Mouse (Mus musculus) lung, postnatal 25 days (tissue): ENCODE measurements around the gene Trpc4.
A peak's percentile ranks its signal among the peaks of the same experiment; 100 is the strongest.

Source experiments
- DNase-seq: peaks from one replicate; pipeline ENCODE4 v3.0.0; 2022; ENCODE audit warnings: low spot score

Trpc4 gene

DNA sequence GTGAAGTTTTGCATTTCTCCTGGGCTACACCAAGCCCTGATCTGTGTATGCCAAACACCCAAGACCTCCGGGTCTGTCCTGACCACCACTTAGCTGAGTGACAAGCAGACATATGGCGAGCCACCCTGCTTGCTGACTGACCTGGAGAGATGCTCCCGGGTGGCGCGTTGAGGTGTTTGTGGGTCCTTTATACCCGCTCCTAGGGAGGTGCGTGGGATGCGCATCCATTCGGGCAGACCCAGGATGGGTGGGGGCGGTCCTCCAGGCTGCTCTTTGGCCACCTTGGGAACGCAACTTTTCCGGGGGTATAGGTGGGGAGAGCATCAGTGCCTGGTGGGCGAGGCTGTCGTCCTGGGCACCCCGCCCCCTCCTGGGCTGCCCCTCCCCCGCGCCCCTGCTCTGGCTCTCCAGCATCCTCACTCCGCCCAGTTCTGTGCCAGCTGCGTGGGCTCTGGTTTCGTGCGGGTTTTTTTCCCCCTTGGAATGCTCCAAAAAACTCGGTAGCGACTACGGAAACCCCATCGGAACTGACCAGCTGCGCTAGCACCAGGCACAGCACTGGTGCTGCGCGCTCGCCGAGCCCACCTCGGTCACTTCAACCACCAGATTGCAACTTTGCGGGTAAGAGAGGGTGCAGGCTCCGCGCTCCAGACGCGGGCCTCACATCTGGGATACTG, at the start of gene Trpc4:
Gene Trpc4, plus strand, starts transcription at position 397 of the 677 bp plus-strand sequence.
- DNase-seq = no peak

DNA sequence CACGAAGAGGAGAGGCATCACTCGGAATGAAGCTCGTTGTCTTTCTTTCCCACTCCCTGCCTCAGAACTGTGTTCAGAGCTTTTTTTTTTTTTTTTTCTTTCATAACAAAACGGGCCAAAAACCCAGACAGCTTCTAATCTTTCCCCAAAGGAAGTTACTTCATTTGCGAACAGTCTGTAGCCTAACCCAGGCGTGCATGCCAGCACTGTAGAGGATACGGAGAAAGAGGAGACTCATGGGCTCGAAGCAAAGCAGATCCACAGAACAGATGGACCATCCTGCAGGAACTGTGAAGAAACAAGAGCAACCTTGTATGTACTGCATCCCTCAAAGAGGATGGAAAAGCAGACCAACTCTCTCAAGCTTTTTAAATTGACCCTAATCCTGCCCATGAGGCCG, 44.3 kb upstream of the Trpc4 start:
- DNase-seq = no peak

DNA sequence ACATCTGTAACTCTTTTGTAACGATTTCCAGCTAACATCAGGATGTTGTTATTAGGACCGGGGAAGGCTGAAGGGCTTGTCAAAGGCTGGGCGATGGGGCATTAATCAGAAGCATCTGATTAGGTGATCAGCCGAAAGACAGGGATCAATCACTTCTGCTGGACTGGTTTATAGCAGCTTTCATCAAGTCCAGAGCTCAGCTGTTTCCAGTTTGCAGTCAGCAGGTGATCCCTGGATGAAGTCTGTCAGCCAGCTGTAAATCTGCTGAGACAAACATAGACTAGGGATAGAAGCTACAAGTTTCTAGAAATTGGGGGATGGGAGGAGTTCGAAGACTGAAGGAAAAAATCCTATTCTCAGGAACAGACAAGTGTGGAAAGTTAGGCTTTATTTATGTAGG, 20.5 kb upstream of the Trpc4 start:
- DNase-seq = no peak

DNA sequence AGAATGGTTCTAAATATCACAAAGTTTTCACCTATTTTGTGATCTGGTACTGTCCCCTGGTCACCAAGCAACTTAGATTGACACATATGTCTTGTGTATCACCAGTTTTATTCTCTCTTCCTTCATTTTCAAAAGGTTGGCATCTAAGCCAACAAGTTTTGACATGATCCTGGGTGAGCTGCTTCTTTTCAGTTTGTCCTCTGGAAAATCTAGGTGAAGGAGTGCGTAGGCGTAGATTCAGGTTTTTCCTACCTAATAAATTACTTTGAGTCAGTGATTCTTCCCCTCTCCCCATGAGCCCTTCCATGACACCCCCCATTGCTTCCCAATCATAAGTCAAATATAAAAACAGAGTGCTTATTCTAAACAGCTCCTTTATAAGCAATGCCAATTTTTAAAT, 14.5 kb upstream of the Trpc4 start:
- DNase-seq = no peak

DNA sequence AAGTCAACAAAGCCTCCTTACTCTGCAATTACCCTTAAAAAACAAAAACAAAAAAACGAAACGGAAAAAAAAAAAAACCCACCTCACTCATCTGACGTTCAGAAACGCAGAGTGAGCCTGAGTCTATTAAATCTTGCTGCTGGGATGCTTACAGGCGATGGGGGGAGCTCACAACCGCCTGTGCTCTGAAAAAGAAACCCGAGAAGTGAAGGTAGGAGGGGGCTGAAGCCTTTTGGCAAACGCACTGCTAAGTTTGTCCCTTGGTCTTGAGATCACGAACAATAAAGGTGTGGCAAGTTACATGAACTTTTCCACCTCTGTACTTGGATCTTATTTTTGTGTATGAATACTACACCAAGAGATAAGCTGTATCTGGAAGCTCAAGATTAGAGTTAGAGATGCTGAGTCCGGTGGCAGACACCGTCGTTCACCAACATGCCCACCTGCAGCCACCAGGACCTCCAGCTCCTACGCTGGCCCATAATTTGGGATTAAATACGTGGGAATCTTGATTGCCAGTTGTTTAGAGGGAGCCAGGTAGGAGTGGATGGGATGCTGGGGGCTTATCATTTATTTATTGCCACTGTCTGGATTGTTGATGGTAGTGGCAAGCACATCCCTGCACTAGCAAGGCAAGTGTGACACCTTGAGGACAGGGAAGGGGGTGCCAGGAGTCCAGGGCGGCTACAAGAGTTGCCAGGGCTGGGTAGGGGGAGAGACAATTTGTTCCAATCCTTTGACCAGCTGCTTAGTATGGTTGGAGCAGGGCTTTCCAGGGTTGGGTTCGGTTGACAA, 794 bp upstream of the Trpc4 start:
- DNase-seq = no peak

DNA sequence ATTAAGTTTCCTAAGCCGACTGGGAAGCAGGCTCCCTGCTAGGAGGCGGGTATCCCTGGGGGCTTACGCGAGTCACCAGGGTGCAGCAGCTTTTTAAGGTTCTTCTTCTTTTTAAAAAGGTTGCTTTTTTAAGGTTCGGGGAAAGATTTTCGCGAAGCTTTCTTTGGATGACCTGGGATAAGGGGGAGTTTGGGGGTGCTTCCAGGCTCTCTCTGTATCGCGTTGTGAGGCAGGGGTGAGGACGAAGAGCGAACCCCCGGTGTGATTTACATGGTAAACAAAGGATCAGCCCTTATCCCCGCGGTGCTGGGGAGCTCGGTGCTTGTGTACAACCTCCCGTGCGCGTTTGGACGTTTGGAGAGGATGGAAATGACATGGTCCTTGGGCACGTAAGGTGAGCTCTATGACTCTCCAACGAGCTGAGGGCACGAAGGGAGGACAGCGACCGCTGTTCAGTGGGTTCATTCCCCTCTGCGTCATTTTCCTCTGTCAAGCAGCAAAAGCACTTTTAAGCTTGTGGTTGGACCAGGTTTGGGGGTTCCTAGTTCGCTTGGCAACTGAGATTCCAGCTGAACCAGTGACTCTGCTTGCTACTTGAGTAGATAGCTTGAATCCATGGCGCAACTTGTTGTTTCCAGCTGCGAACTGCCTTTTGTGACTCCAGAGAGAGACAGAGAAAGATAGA, 623 bp downstream of the Trpc4 start:
- DNase-seq = no peak

DNA sequence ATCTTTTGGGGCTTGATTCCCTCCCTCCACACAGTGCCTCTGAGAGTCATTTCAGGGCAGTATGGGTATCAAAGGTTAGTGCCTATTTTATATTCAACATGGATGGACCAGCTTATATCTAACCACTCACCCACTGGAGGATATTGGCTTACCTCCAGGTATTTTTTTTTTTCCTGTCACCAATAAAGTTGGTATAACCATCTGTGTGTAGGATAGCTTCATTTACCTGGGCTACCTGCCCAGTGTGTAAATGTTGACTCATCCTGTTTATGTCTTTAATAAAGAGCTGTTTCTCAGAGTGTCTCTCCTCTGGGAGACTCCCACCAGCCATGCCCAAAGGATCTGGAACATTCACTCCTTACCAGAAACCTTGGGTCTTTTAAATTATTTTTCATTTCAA, 14.9 kb downstream of the Trpc4 start:
- no peak for DNase-seq

DNA sequence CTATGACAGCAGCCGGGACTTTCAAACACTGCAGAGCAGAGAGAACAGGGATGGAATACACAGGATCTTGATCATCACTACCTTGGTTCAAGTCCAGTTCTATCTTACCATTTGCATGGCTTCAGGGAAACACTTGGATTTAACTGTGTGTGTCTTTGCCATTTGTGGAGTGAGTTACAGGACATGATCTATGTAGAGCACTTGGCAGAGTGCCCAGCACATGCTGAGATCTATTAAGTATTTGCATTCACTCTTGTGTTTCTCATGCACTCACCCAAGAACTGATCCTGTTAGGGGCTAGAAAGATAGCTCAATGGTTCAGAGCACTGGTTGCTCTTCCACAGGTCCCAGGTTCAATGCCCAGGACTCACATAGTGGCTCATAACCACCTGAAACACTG, 21.5 kb downstream of the Trpc4 start:
- DNase-seq = no peak

DNA sequence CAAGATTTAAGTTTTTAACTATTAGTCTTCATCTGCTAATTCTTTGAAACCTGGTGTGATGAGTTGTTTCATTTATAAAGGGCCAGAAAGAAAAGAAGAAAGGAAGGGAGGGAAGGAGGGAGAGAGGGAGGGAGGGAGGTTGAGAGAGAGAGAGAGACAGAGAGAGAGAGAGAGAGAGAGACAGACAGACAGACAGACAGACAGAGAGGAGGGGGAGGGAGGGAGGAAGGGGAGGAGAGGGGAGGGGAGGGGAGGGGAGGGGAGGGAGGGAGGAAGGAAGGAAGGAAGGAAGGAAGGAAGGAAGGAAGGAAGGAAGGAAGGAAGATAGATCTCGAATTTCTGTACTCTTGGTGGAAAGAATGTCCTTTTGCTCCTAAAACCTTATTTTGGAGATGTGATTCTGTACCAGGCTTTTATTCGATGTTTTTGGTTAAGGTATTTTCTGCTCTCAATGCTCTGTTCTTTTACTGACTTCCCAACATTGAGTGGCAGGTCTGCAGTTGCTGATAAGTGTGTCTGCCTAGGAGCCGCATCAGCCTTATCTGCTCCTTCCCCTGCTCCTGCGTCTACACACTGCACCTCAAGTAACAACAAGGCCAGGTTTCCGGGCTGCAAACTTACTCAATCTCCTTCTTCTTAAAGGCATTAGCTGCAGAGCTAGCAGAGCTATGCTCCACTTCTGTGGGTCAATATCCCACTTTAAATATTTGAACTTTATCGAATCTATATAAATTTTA, 35.3 kb downstream of the Trpc4 start:
- no peak for DNase-seq

DNA sequence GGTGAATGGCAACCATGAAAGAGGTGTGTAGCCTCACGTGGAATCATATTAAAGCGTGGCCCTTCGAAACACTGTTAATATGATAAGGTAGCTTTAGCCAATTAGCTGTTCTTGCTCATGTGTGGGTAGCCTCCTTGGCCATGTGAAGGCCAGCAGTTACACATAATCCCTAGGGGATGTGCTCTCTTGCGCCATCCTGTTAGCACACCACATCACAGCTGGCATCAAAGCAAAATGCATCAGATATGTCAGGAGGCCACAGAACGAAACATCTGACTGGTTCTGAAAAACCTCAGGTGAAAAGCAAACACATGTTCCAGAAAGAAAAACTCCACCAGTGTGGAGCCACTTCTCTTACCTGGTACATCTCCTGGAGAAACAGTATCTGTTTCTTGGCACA, 45.4 kb downstream of the Trpc4 start:
- no peak for DNase-seq

DNA sequence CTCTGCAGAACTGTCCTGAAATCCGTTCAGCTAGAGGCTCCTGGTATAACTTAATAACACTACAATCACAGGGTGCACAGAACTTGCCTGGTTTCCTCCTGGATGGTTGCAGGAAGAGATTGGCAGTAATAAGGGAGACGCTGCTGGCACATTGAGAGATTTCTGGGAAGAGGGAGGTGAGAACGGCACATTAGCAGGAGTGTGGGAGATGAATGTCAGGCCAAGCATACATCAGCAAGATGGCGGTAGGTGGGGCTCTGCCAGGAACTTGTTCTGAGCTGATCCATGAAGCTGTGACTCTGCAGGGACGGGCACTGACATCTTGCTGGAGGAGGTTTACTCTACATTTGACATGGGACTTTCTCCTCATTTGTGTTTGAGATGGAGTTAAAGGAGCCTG, 48.6 kb downstream of the Trpc4 start:
- no peak for DNase-seq

DNA sequence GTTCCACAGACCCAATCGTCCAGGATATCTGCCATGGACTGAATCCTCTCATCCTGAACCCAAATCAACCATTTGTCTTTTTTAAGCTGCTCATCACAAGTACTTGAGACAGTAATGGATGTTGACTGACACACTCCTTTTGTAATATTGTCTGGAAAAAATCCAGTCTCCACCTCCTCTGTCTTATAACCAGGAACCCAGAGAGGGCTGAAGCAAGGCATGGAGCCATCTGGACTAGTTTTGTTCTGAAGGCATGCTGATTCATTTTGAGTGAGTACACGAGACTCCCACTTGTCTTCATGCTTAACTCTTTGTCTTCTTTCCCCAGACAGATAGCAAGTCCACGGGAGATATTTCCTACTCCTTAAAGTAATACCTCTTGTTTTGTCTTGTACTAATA, 54.3 kb downstream of the Trpc4 start:
- no peak for DNase-seq

DNA sequence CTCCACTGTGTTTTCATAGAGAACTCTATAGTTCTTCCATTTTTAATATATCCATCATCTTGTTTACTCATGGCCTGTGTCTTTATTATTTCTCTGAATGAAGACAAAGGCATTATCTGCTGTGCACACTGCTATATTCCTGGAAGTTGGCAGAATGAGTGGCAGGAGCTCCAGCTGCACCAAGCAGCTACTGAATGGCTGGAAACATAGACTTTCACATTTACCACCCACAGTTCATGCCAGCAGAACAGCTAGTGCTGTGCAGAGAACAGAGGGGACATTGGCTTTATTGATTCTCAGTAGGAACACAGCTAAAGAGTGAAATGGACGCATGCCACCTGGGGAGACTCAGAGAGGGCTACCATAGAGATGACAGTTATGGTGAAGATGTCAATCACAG, 55.6 kb downstream of the Trpc4 start:
- DNase-seq = no peak

DNA sequence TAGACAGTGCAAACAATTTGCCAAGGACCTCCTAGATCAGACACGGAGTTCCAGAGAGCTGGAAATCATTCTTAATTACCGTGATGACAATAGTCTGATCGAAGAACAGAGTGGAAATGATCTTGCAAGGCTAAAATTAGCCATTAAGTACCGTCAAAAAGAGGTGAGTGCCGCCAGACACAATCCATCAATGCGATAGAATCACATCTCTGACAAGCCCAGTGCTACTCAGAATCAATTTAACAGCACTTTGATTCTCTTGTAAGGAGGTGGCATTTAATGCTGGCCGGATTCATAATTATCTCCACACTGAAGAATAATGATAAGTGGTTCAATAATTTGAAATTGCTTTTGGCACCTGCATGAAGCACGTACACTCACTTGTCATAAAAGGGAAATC, 66.7 kb downstream of the Trpc4 start:
- no peak for DNase-seq

DNA sequence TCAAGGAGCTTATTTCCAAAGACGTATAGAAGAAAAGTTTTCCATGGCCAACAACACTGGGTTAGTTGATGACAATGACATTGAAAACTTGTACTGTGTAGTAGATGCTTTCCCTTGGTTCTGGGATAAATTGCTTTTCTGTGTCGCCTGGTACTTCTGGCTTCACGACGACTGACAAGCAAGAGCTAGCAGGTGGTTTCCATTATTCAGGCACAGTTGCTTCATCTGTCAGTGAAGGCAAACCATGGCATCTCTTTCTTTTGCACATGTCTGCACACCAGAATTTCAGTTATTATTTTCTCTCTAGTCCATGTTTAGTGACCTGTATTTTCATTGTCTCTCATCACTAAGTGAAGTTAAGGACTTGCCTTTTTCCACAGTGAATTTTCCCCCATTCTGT, 72.6 kb downstream of the Trpc4 start:
- no peak for DNase-seq

DNA sequence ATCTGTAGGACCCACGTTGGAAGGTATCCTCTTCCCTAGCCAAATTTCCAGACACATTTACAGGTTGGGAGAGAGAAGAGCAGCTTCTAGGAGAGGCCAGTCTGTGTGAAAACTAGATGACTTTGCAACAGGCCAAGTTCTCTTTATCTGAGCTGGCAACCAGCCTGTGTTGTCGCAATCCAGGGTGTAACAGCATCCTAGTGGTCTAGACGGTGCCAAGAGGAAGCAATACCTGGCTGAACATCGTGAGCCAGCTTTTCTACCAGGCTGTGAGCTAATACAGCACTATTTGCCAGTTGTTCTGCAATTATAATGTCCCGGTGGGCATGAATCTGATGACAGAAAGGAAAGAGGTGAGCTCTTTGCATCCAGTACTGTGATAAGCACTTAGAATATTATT, 83.1 kb downstream of the Trpc4 start:
- peak; percentile 9 for DNase-seq

DNA sequence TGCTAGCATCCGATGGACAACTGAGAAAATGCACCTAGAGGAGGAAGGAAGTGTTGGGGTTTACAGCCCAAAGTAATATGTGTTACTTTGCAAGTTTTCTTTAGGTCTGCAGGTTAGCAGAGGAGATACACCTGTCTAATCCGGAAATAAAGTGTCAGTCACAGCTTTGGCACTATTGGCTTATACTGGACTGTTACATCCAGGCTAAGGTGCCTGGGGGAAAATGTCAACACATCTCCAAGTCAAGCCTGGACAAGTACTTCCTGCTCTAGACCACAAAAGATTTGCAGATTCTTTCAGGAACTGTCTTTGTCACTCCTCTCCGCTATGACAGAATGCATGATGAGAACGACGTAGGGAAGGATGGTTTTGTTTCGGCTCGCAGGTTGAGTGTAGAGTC, 83.6 kb downstream of the Trpc4 start:
- DNase-seq = no peak

DNA sequence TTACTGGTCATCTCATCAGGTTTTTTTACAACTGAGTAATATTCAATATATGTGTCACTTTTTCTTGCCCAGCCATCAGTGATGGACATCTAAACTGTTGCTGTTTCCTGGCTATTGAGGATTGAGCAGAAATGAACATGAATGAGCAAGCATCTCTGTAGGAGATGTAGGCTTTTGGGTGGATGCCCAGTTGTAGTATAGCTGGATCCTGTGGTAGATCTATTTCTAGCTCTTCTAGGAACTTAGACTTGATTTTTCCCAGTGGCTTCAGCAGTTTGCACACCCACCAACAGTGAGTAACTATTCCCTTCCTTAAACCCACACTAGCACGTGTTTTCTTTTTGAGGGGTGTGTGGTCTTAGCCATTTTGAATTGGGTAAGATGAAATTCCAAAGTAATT, 87.3 kb downstream of the Trpc4 start:
- DNase-seq = no peak

DNA sequence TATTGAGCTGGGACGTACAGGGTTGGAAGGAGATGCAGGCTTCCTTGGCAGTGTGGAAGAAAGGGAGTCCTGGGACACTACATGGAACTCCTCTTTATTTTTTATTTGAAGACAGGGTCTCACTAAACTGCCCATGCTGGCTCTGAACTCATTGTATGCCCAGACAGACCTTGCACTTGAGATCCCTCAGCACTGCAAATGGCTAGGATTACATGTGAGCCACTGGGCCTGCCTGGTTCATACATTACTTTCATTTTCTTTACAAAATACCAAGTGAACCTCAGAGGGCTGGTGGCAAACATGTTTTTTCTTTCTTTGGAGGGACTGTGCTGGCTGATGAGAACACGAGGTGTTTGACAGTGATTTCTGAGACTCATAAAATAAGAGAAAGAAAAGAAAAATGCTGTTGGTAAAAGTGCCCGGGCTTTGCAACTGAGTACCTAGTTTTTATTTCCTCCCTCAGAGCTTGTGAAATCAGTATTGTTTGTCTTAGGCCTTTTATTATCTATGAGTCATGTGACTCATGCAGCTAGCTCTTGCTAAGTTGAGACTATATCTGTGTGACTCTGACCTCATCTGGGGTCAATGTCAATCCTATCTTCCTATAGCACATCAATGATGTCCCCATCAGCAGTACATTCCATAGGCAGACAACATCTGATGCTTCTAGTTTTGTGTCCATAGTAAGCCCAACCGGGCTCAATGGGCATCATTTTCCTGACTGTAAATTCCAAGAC, 89.1 kb downstream of the Trpc4 start:
- no peak for DNase-seq

DNA sequence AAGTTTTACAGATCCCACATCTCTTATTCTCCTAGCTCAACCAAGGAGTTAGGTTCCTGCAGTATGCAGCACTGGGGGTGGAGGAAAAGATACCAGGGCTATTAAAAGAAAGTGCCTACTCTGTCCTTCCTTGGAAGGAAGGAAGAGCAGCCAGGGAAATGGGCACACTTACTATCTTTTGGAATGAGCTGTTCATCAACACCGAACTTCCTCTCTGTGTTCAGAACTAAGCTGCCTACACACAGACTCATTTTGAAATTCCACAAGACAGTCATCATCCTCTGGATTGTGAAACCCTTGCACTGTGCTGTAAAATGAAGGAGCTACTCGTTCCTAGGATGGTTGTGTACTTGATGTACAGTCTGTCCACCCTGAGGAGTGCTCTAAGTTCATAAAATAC, 90.6 kb downstream of the Trpc4 start:
- peak; percentile 7 for DNase-seq

DNA sequence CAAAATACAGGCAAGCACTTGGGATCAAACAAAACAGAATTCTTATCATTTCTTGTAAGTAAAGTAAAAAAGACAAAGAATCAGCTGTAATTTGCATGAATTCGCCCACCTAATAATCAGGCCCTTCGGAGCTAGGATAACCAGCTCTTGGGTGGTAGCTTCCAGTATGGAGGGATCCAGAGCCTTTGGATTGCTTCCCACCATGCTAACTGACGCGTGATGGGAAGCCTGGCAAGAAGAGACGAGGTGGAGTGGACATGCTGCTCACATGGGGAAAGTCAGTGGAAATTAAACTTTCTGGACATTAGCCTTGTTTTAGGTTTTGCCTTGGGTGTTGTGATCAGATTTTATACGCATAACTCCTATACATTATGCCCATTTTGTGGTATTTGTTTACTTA, 93.5 kb downstream of the Trpc4 start:
- DNase-seq = no peak

DNA sequence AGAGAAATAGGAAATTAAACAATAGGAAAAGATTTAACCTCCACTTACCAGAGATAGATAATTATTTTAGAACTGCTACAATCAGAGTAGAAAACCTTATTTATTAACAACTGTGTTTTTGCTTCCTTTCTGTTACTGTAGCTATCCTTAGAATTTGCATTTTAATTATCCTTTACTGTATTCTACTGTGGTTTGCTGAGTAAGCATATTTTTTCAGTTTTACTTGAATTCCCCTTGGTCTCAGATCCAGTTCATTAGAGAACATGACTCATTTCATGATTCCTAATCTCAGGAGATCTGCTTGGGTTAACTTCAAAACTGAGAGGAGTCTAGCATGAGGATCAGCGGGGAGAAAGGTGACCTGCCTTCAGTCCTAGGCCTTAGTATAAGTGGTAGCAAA, 111.1 kb downstream of the Trpc4 start:
- no peak for DNase-seq
